Mouse (Mus musculus): ENCODE results near the gene Jmjd8.

DNA sequence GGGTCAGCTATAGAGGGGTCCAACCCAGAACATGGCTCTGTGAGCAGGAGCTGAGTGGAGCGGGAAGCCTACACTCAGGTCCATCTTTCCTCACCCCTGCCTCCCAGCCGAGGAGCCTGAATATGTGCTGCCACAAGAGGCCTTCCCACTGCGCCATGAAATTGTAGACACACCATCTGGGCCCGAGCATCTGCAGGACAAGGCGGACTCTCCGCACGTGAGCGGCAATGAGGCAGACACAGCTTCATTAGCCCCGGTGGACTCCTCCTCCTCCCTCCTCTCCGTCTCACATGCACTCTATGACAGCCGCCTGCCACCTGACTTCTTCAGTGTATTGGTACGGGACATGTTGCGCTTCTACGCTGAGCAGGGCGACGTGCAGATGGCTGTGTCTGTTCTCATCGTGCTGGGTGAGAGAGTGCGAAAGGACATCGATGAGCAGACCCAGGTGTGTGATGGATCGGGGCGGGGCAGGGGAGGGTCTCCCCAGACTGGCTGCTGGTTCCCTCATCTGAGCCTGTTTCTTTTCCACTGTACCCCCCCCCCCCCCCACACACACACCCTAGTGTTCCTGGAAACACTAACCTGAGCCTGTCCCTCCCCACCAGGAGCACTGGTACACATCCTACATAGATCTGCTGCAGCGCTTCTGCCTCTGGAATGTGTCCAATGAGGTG is 983 bp upstream of the Jmjd8 start:
- no peak for TF ChIP-seq CTCF (IDR thresholded peaks at IDR 0.05; ENCODE audit: low read depth)
- no peak for TF ChIP-seq EP300 (optimal IDR thresholded peaks at IDR 0.05)

All from stomach, postnatal 0 days (tissue).